Mouse (Mus musculus) forebrain, embryonic 14.5 days (tissue): Measurements from ENCODE around the gene Napb. TPM values are rescaled to one million over a fixed set of nuclear protein-coding genes. Genes with fewer than 3 reads are reported as not detected.

Source experiments
- ATAC-seq: fragments of 200-750 bp; cut with Nextera tagmentation; 2 replicates; pipeline ENCODE4 v1.8.0; 2017; ENCODE audit warnings: mild to moderate bottlenecking, moderate library complexity
- DNase-seq: peaks from one replicate; pipeline ENCODE4 v3.0.0-alpha.2; 2015; ENCODE audit warnings: low spot score
- H3K27ac ChIP-seq: fragments of 300-500 bp; sonication (generic); 2 replicates; pipeline ENCODE4 v1.5.1; 2014; ENCODE audit warnings: low read depth, mild to moderate bottlenecking, control low read depth, low read length, moderate library complexity
- H3K27me3 ChIP-seq: fragments of 300-500 bp; sonication (generic); replicated peaks from 2 replicates; pipeline ENCODE4 v1.6.1; 2014; ENCODE audit warnings: low read length, control low read depth, mixed read lengths; ENCODE audit not compliant: control insufficient read depth, insufficient read depth
- H3K36me3 ChIP-seq: fragments of 300-500 bp; sonication (generic); 2 replicates; pipeline ENCODE4 v1.6.1; 2014; ENCODE audit warnings: low read length, control low read depth; ENCODE audit not compliant: control insufficient read depth, insufficient read depth
- H3K4me1 ChIP-seq: fragments of 300-500 bp; sonication (generic); 2 replicates; pipeline ENCODE4 v1.6.1; 2014; ENCODE audit warnings: antibody characterized with exemption, low read length, control low read depth; ENCODE audit not compliant: control insufficient read depth, insufficient read depth
- H3K4me2 ChIP-seq: fragments of 300-500 bp; sonication (generic); 2 replicates; pipeline ENCODE4 v1.6.1; 2014; ENCODE audit warnings: mild to moderate bottlenecking, control low read depth, low read length
- H3K4me3 ChIP-seq: fragments of 300-500 bp; sonication (generic); 2 replicates; pipeline ENCODE4 v1.5.1; 2014; ENCODE audit warnings: low read depth, low read length, control low read depth
- H3K9ac ChIP-seq: fragments of 300-500 bp; sonication (generic); 2 replicates; pipeline ENCODE4 v1.6.1; 2014; ENCODE audit warnings: mild to moderate bottlenecking, low read length, control low read depth, moderate library complexity
- H3K9me3 ChIP-seq: fragments of 300-500 bp; sonication (generic); replicated peaks from 2 replicates; pipeline ENCODE4 v1.6.1; 2016; ENCODE audit warnings: low read length, control low read depth, mixed read lengths; ENCODE audit not compliant: control insufficient read depth
- WGBS: fragments of 180-500 bp; shearing (Covaris S2); extraction: QIAGEN DNeasy Blood & Tissue Kit; methylation state at CpG from one replicate; pipeline ENCODE4 v1.1.7; 2014; 5-methylcytosine and 5-hydroxymethylcytosine counted together
- polyA plus RNA-seq: library from polyadenylated mRNA; unstranded; fragments of >200 nt; fragmentation: Nextera tagmentation; extraction: Ambion mirVana; gene quantifications from 2 replicates; pipeline ENCODE4 v1.2.1, GENCODE M21; 2014

Napb gene
- polyA plus RNA-seq, 1 experiment from 2014 or later, result 24.6 TPM

GRCm38 (mm10) chr2:148680775-148681291 is 51.4 kb downstream of the Napb start, which contains the start of gene Gzf1:
Gene Gzf1, plus strand, starts transcription at chr2:148681023.
- ATAC-seq (peak; percentile 92), DNase-seq (peak; percentile 100)
- peaks cover 36% of the 10 kb centered on the region for H3K36me3 ChIP-seq
- no peaks in the 10 kb centered on the region for H3K9me3 ChIP-seq
- peak within 1 kb of the TSS; percentile 68 for H3K4me3 ChIP-seq
- peak within 1 kb of the TSS; percentile 89 for H3K9ac ChIP-seq
- under 1% methylated on average over 39 of the region's 39 CpGs for WGBS
- H3K4me2 ChIP-seq, result peak within 1 kb of the TSS; percentile 93
- H3K27ac ChIP-seq, result peak within 1 kb of the TSS; percentile 82
- peaks cover 25% of the 10 kb centered on the region for H3K4me1 ChIP-seq
- no peaks in the 10 kb centered on the region for H3K27me3 ChIP-seq

DNA sequence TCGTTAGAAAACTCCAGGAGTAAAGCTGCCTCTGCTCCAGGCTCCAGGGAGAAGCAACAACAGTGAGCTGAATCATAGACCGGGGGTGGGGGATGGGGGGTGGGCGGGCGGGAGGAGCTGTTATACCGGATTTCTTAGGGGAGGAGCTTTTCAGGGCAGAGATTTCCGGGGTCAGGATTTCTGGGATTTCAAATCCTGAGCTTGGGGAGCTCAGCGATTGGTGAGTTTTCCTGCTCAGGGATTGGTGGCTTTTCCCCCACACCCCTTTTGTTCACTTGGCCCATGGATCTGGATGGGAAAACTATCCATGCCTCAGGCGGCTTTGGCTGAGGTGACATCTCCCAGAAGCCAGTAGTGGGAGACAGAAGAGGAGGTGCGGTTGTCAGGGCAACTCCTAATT is 52.9 kb downstream of the Napb start:
- ATAC-seq (peak; percentile 16), DNase-seq (peak; percentile 90)
- WGBS, result 3% methylated on average over 8 of the region's 9 CpGs
- Histone ChIP-seq H3K4me2 (peak overlapping the region; percentile 93), H3K4me1 (peaks cover 25% of the 10 kb centered on the region), H3K36me3 (peaks cover 34% of the 10 kb centered on the region), H3K9me3 (no peaks in the 10 kb centered on the region), H3K27me3 (no peaks in the 10 kb centered on the region), H3K4me3 (no peak overlapping the region; the same call in 1 of the 2 replicates), H3K9ac (peak overlapping the region; percentile 10; the same call in 1 of the 2 replicates), H3K27ac (peak overlapping the region; percentile 82)

DNA sequence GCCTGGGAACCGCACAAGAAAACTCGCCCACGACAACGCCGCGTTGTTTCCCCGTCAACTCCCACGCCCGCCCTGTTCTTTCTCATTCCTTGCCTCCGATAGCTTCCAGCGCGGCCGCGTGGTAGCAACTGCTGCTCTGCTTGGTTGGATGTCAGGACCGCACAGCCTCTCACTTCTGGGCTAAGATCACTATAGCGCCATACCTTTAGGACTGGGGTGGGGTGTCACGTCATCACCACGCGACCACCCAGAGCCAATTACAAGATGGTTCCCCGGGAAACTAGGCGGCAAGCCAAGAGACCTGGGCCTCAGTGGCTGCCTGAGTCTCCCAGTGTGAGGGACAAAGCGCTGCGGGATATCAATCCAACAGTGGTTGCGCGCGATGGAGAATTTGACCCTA is 54.5 kb downstream of the Napb start:
- H3K4me3 ChIP-seq, result peak overlapping the region; percentile 39
- H3K27ac ChIP-seq, result peak overlapping the region; percentile 82
- H3K9ac ChIP-seq, result peak overlapping the region; percentile 58
- H3K36me3 ChIP-seq, result peaks cover 23% of the 10 kb centered on the region
- peak; percentile 45 for ATAC-seq
- no peaks in the 10 kb centered on the region for H3K27me3 ChIP-seq
- WGBS, result under 1% methylated on average over 26 of the region's 26 CpGs
- H3K4me1 ChIP-seq, result peaks cover 27% of the 10 kb centered on the region
- DNase-seq, result peak; percentile 97
- no peaks in the 10 kb centered on the region for H3K9me3 ChIP-seq
- H3K4me2 ChIP-seq, result peak overlapping the region; percentile 53

GRCm38 (mm10) chr2:148672199-148673096 is 59.8 kb downstream of the Napb start, which contains the start of gene Nxt1:
Gene Nxt1, plus strand, starts transcription at chr2:148672601.
- Histone ChIP-seq H3K9ac (peak within 1 kb of the TSS; percentile 87), H3K36me3 (peaks cover 23% of the 10 kb centered on the region), H3K27me3 (no peaks in the 10 kb centered on the region), H3K9me3 (no peaks in the 10 kb centered on the region), H3K4me2 (peak within 1 kb of the TSS; percentile 84), H3K4me1 (peaks cover 5% of the 10 kb centered on the region), H3K27ac (peak within 1 kb of the TSS; percentile 71), H3K4me3 (peak within 1 kb of the TSS; percentile 66)
- ATAC-seq (peak; percentile 100), DNase-seq (peak; percentile 99)
- under 1% methylated on average over 58 of the region's 58 CpGs for WGBS

DNA sequence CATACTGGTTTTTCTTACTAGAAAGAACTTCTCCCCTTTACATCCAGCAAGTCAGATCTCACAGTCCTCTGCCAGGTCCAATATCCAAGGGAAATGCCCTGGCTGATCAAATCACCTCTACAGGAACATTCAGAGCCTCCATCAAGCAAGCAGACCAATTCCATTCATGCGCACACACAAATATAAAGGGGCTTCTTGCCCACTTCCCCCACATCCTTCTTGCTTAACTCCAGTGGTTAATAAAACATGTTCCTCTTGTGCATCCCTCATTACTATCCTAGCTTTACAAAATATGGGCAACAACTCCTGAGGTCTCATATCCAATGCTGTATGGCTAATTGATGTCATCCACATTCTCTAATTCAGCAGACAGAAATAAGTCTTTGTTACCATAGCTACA is 68.8 kb downstream of the Napb start:
- H3K36me3 ChIP-seq, result no peaks in the 10 kb centered on the region
- no peaks in the 10 kb centered on the region for H3K9me3 ChIP-seq
- no peak overlapping the region for H3K27ac ChIP-seq
- WGBS, result 97% methylated on average over 1 of the region's 1 CpGs
- no peak overlapping the region for H3K9ac ChIP-seq
- no peaks in the 10 kb centered on the region for H3K27me3 ChIP-seq
- no peak overlapping the region for H3K4me2 ChIP-seq
- H3K4me1 ChIP-seq, result no peaks in the 10 kb centered on the region
- ATAC-seq (no peak), DNase-seq (no peak)
- no peak overlapping the region for H3K4me3 ChIP-seq

GRCm38 (mm10) chr2:148654961-148655360 is 77.3 kb downstream of the Napb start:
- H3K27ac ChIP-seq, result no peak overlapping the region
- H3K27me3 ChIP-seq, result no peaks in the 10 kb centered on the region
- DNase-seq (peak; percentile 79), ATAC-seq (peak; percentile 83)
- WGBS, result 4% methylated on average over 3 of the region's 3 CpGs
- no peak overlapping the region for H3K4me3 ChIP-seq
- H3K4me2 ChIP-seq, result no peak overlapping the region
- H3K9ac ChIP-seq, result no peak overlapping the region
- no peaks in the 10 kb centered on the region for H3K36me3 ChIP-seq
- no peaks in the 10 kb centered on the region for H3K4me1 ChIP-seq
- H3K9me3 ChIP-seq, result no peaks in the 10 kb centered on the region

GRCm38 (mm10) chr2:148650587-148651357 is 81.5 kb downstream of the Napb start:
- Histone ChIP-seq H3K27ac (no peak overlapping the region), H3K27me3 (no peaks in the 10 kb centered on the region), H3K36me3 (no peaks in the 10 kb centered on the region), H3K9me3 (no peaks in the 10 kb centered on the region), H3K4me2 (no peak overlapping the region), H3K9ac (no peak overlapping the region), H3K4me1 (no peaks in the 10 kb centered on the region), H3K4me3 (no peak overlapping the region)
- WGBS, result 2% methylated on average over 3 of the region's 3 CpGs
- DNase-seq (peak; percentile 43), ATAC-seq (peak; percentile 66; the same call in 1 of the 2 replicates)

DNA sequence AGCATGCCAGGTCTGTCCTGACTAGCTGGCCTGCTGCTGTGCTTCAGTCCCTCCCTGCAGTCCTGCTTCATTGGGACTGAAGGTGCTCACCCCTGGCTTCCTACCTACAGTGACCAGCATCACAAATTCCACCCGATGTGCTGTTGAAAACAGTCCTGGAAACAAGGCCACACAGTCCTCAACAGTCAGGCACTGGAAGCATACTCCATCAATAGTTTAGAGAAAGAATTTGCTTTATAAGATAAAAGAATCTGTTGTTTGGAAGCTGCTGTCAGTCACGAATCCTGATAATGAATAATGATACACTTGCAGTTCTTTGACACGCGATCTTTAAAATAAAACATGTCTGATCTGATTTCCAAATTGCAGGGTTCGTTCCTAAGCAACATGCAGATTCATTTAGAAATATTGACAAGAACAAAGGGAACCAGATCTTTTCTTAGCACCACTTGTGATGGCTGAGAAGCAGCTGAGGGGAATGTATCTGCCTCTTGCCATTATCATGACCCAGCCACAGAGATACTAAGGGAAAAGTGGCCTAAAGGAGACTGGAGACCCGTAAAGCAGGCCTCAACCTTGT is 87.8 kb downstream of the Napb start:
- H3K4me1 ChIP-seq, result no peaks in the 10 kb centered on the region
- H3K4me2 ChIP-seq, result no peak overlapping the region
- DNase-seq, result peak; percentile 63
- H3K4me3 ChIP-seq, result no peak overlapping the region
- H3K27ac ChIP-seq, result no peak overlapping the region
- no peaks in the 10 kb centered on the region for H3K27me3 ChIP-seq
- no peaks in the 10 kb centered on the region for H3K36me3 ChIP-seq
- ATAC-seq, result peak; percentile 63
- H3K9ac ChIP-seq, result no peak overlapping the region
- H3K9me3 ChIP-seq, result no peaks in the 10 kb centered on the region
- 77% methylated on average over 6 of the region's 6 CpGs for WGBS
